Mouse (Mus musculus): ENCODE results near the gene Tmem62. TPM values are rescaled to one million over a fixed set of nuclear protein-coding genes. Genes with fewer than 3 reads are reported as not detected.

Gene Tmem62
- polyA plus RNA-seq, 1 experiment from 2014 or later, result 6.9 TPM

DNA sequence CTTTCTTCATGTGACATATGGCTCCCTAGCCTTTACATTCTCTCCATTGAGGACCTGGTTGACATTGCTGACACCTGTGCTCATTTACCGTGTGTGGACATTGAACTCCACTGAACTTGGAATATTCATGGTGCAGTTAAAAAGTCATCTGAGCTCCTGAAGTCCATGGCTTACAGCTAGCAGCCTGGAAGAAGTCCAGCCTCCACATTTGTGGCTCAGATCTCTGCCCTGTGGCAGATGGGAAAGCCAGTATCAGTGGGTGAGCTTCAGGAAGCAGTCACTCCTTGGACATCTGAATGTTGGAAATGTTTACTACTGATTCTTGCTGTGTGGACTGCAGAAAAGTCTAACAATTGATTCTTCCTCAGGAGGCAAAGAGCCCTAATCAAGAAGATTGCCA is 30.2 kb downstream of the Tmem62 start:
- Histone ChIP-seq H3K4me3 (replicated peaks; ENCODE audit: low read depth, low read length) (no peak overlapping the region), H3K27ac (no peak overlapping the region), H3K9me3 (replicated peaks; ENCODE audit: low read length) (no peaks in the 10 kb centered on the region), H3K9ac (ENCODE audit: low read depth, low read length) (no peak overlapping the region), H3K36me3 (ENCODE audit: insufficient read depth, low read length) (0 out of 2 replicates have a peak, but pooled peaks cover 10% of the 10 kb centered on the region), H3K27me3 (ENCODE audit: insufficient read depth, low read length) (no peaks in the 10 kb centered on the region), H3K4me2 (ENCODE audit: low read length) (no peak overlapping the region), H3K4me1 (replicated peaks; ENCODE audit: insufficient read depth, low read length) (0 out of 2 replicates have a peak, but pooled peaks cover 9% of the 10 kb centered on the region)
- DNase-seq (ENCODE audit: low spot score) (no peak), ATAC-seq (replicated peaks; ENCODE audit: low FRiP score, low read depth) (no peak)
- TF ChIP-seq CTCF (IDR thresholded peaks at IDR 0.05; ENCODE audit: low read depth), result no peak
- 77% methylated on average over 1 of the region's 1 CpGs for WGBS

DNA sequence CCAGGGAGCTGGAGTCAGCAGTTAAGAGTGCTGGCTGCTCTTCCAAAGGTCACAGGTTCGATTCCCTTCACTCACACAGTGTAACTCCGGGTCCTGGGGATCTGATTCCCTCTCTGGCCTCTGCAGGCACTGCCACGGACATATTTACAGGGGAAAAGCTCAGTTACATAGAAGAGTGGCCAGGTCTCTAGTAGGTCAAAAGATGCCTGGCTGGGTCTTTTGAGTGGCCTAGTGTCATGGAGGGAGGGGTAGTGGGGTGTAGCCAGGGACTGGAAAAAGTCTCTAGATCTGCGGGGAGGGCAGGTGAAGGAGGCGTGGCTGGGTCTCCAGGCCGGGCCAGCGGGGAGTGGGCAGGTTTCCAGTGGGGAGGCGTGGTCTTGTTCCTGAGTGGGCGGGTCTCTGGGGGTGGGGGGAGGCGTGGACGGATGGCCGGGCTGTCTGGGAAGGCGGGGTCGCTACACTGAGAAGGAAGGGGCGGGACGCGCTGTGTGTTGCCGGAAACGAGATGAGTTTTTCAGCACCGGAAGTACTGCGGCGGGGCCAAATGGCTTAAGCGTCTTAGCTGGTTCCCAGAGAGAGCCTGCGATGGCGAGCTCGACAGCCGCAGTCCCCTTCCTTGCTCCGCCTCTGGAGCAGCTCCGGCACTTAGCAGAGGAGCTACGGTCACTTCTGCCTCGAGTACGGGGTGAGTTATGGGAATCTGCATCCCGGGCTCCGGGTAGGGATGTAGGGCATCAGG is 31.3 kb downstream of the Tmem62 start, which contains the start of gene Ccndbp1:
TSS of gene Ccndbp1 (plus strand) at position 479 of the 739 bp plus-strand sequence.
- peak within 1 kb of the TSS; percentile 65 for H3K9ac ChIP-seq (ENCODE audit: low read depth, low read length)
- no peaks in the 10 kb centered on the region for H3K9me3 ChIP-seq (replicated peaks; ENCODE audit: low read length)
- peak within 1 kb of the TSS; percentile 71 for H3K4me2 ChIP-seq (ENCODE audit: low read length)
- peak; percentile 98 for DNase-seq (ENCODE audit: low spot score)
- peaks cover 16% of the 10 kb centered on the region; the same call in 1 of the 2 replicates for H3K36me3 ChIP-seq (ENCODE audit: insufficient read depth, low read length)
- H3K27ac ChIP-seq, result peak within 1 kb of the TSS; percentile 60; the same call in 1 of the 2 replicates
- H3K4me1 ChIP-seq (replicated peaks; ENCODE audit: insufficient read depth, low read length), result 0 out of 2 replicates have a peak, but pooled peaks cover 9% of the 10 kb centered on the region
- peak; percentile 98 for ATAC-seq (replicated peaks; ENCODE audit: low FRiP score, low read depth)
- no peak for TF ChIP-seq CTCF (IDR thresholded peaks at IDR 0.05; ENCODE audit: low read depth)
- WGBS, result under 1% methylated on average over 34 of the region's 34 CpGs
- peak within 1 kb of the TSS; percentile 65 for H3K4me3 ChIP-seq (replicated peaks; ENCODE audit: low read depth, low read length)
- no peaks in the 10 kb centered on the region for H3K27me3 ChIP-seq (ENCODE audit: insufficient read depth, low read length)

DNA sequence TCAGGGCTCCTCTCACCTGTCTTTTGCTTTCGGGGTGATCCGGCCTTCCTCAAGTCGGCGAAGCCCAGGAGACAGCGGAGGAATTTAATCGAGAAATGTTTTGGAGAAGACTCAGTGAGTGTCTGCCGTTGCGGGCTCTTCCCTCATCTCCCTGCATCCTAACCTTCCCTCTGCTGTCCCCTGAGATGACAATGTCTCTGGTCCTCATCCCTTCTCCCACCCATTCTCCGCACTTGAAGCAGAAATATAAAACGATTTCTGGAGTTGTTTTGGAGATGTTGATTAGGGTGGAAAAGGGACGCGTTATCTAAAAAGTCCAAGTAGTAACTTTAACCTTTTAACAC is 31.8 kb downstream of the Tmem62 start:
- under 1% methylated on average over 12 of the region's 12 CpGs for WGBS
- Histone ChIP-seq H3K9ac (ENCODE audit: low read depth, low read length) (peak overlapping the region; percentile 65), H3K27ac (peak overlapping the region; percentile 60; the same call in 1 of the 2 replicates), H3K27me3 (ENCODE audit: insufficient read depth, low read length) (no peaks in the 10 kb centered on the region), H3K9me3 (replicated peaks; ENCODE audit: low read length) (no peaks in the 10 kb centered on the region), H3K4me3 (replicated peaks; ENCODE audit: low read depth, low read length) (peak overlapping the region; percentile 65), H3K36me3 (ENCODE audit: insufficient read depth, low read length) (peaks cover 16% of the 10 kb centered on the region; the same call in 1 of the 2 replicates), H3K4me2 (ENCODE audit: low read length) (peak overlapping the region; percentile 71), H3K4me1 (replicated peaks; ENCODE audit: insufficient read depth, low read length) (0 out of 2 replicates have a peak, but pooled peaks cover 9% of the 10 kb centered on the region)
- TF ChIP-seq CTCF (IDR thresholded peaks at IDR 0.05; ENCODE audit: low read depth), result no peak
- ATAC-seq (replicated peaks; ENCODE audit: low FRiP score, low read depth) (no peak), DNase-seq (ENCODE audit: low spot score) (peak; percentile 7)

DNA sequence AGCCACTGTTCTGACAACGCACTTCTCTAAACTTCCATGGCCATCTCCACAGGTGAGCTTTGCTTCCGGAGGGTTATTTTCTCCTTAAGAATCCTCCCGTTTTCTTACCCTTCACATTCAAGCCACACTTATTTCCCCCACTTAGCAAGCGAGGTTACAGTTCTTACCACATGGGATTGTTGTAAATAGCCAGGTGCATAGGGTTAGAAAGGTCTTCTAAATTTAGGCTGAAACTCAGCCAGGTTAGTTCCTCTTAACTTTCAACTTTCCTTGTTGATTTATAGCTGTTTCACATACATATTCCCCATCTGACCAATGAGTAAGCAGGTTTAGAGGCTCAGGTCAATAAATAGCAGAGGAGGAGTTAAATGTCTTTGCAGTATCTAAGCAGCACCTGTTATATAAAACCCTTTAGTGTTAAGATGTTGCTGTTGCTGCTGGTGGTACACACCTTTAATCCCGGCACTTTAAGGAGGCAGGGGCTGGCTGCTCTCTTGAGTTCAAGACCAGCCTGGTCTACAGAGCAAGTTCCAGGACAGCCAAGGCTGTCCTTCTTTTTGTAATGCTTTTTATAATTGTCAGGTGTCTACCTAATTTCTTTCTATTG is 32.4 kb downstream of the Tmem62 start:
- no peak overlapping the region for H3K27ac ChIP-seq
- 24% methylated on average over 5 of the region's 5 CpGs for WGBS
- no peak for DNase-seq (ENCODE audit: low spot score)
- H3K36me3 ChIP-seq (ENCODE audit: insufficient read depth, low read length), result peaks cover 16% of the 10 kb centered on the region; the same call in 1 of the 2 replicates
- no peaks in the 10 kb centered on the region for H3K27me3 ChIP-seq (ENCODE audit: insufficient read depth, low read length)
- peak overlapping the region; percentile 65 for H3K4me3 ChIP-seq (replicated peaks; ENCODE audit: low read depth, low read length)
- H3K4me1 ChIP-seq (replicated peaks; ENCODE audit: insufficient read depth, low read length), result 0 out of 2 replicates have a peak, but pooled peaks cover 9% of the 10 kb centered on the region
- H3K4me2 ChIP-seq (ENCODE audit: low read length), result peak overlapping the region; percentile 71
- TF ChIP-seq CTCF (IDR thresholded peaks at IDR 0.05; ENCODE audit: low read depth), result no peak
- peak overlapping the region; percentile 65 for H3K9ac ChIP-seq (ENCODE audit: low read depth, low read length)
- no peak for ATAC-seq (replicated peaks; ENCODE audit: low FRiP score, low read depth)
- H3K9me3 ChIP-seq (replicated peaks; ENCODE audit: low read length), result no peaks in the 10 kb centered on the region

DNA sequence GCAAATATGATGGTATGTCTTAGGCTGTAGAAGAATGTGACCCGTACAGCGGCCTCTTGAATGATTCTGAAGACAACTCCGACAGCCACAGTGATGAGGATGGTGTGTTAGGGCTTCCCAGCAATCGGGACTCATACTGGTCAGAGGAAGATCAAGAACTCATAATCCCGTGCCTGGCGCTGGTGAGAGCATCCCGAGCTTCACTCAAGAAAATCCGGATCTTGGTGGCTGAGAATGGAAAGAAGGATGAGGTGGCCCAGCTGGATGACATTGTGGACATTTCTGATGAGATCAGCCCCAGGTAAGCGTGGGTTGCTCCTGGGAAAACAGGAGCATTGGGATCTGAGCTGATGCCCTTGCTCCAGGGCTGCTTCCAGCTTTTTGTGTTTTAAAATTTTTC is 35.9 kb downstream of the Tmem62 start:
- ATAC-seq (replicated peaks; ENCODE audit: low FRiP score, low read depth), result no peak
- DNase-seq (ENCODE audit: low spot score), result no peak
- H3K36me3 ChIP-seq (ENCODE audit: insufficient read depth, low read length), result peaks cover 25% of the 10 kb centered on the region

DNA sequence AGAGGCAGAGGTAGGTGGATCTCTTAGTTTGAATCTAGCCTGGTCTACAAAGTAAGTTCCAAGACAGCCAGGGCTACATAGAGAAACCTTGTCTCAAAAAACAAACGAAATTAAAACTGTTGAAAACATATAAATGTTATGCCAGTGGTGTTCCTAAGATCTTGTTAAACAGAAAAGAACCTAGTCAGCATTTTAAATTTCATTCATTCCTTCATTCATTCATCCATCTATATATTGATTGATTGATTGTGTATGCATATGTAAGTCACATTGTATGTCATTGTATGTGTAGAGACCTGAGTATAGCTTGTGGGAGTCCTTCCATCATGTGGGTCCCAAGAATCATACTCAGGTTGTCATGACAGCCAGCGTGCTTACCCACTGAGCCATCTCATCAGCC is 38.7 kb downstream of the Tmem62 start:
- H3K27ac ChIP-seq, result no peak overlapping the region
- H3K27me3 ChIP-seq (ENCODE audit: insufficient read depth, low read length), result no peaks in the 10 kb centered on the region
- WGBS, result 89% methylated on average over 2 of the region's 2 CpGs
- no peaks in the 10 kb centered on the region for H3K4me1 ChIP-seq (replicated peaks; ENCODE audit: insufficient read depth, low read length)
- no peak overlapping the region for H3K4me2 ChIP-seq (ENCODE audit: low read length)
- TF ChIP-seq CTCF (IDR thresholded peaks at IDR 0.05; ENCODE audit: low read depth), result no peak
- ATAC-seq (replicated peaks; ENCODE audit: low FRiP score, low read depth), result no peak
- peaks cover 22% of the 10 kb centered on the region for H3K36me3 ChIP-seq (ENCODE audit: insufficient read depth, low read length)
- DNase-seq (ENCODE audit: low spot score), result no peak
- H3K9me3 ChIP-seq (replicated peaks; ENCODE audit: low read length), result no peaks in the 10 kb centered on the region
- H3K4me3 ChIP-seq (replicated peaks; ENCODE audit: low read depth, low read length), result no peak overlapping the region
- H3K9ac ChIP-seq (ENCODE audit: low read depth, low read length), result no peak overlapping the region

More for the DNA sequence above, 35.9 kb downstream of the Tmem62 start:
- TF ChIP-seq CTCF (IDR thresholded peaks at IDR 0.05; ENCODE audit: low read depth), result no peak
- Histone ChIP-seq H3K27ac (no peak overlapping the region), H3K4me3 (replicated peaks; ENCODE audit: low read depth, low read length) (no peak overlapping the region), H3K4me1 (replicated peaks; ENCODE audit: insufficient read depth, low read length) (0 out of 2 replicates have a peak, but pooled peaks cover 9% of the 10 kb centered on the region), H3K9me3 (replicated peaks; ENCODE audit: low read length) (no peaks in the 10 kb centered on the region), H3K4me2 (ENCODE audit: low read length) (no peak overlapping the region), H3K9ac (ENCODE audit: low read depth, low read length) (no peak overlapping the region), H3K27me3 (ENCODE audit: insufficient read depth, low read length) (no peaks in the 10 kb centered on the region)
- WGBS, result 92% methylated on average over 9 of the region's 9 CpGs
